Mouse (Mus musculus): ENCODE results near the gene Rcbtb2.

DNA sequence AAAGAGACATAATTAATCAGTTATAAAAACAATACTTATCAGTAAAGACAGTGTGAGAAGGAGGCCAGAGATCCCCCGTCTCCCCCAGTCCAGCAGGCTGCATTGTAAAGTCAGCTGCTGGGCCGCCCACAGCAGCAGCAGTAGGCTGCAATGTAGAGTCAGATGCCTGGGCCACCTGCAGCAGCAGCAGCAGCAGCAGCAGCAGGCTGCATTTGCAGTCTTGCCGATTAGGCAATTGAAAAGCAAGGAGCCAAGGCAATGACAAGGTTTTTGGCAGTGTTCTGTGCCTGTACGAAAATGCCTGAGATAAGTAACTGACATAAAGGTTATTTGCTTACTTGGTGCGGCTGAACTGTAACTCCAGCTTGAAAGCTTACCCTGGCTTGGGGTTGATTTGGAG is 53.4 kb downstream of the Rcbtb2 start:
- TF ChIP-seq CTCF (IDR thresholded peaks at IDR 0.05; ENCODE audit: borderline replicate concordance, insufficient read depth, low read length) (no peak), POLR2A (IDR thresholded peaks at IDR 0.05; ENCODE audit: low read depth, low read length) (no peak)

All from embryonic fibroblast, embryonic 13.5 days (primary cell).